13 mouse cellular contexts compared by ENCODE assay signal in the genomic region with DNA sequence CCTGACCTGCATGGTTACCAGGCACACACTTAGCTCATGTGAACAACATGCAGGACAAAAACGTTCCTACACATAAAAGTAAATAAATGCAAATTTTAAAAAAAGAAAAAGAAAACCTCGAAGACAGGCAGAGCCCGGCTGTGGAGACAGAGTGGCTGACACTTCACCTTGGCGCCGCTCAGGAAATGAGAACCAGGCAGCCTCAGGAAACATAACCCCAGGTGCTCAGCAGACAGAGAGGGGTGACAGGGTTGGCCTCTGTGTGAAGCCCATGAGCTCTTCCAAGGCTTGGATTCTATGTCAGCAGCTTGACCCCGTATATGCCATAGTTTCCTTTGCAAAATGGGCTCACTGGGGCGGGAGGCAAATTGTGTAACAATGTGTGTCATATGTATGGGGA.
"Had no signal": no experiment of that assay in that cellular context is flagged by ENCODE, and none has a peak within 500 bp of the region (broad histone marks: within the 10 kb centered on the region; RNA-seq: fewer than 3 reads in every experiment).

No protein-coding gene starts in this region.

- H3K9ac ChIP-seq: kidney, embryonic 15.5 days; limb, embryonic 13.5 days; liver, embryonic 14.5 days; neural tube, embryonic 13.5 days; stomach, embryonic 15.5 days had no signal

- H3K27ac ChIP-seq: kidney, embryonic 15.5 days; left cerebral cortex, adult 2 months; limb, embryonic 13.5 days; liver, embryonic 14.5 days; neural tube, embryonic 13.5 days; stomach, embryonic 15.5 days had no signal

- DNase-seq: kidney, postnatal 25 days; lung, adult 18-20 months; retina, postnatal 1 day; thymus, postnatal 36 days had no signal

- H3K4me2 ChIP-seq: kidney, embryonic 15.5 days; limb, embryonic 13.5 days; midbrain, embryonic 11.5 days; neural tube, embryonic 13.5 days; stomach, embryonic 15.5 days had no signal

- H3K27me3 ChIP-seq: limb, embryonic 13.5 days; stomach, embryonic 15.5 days had no signal

- ATAC-seq: intestine, postnatal 0 days; midbrain, embryonic 16.5 days had no signal

- H3K9me3 ChIP-seq: kidney, embryonic 15.5 days; limb, embryonic 13.5 days; neural tube, embryonic 13.5 days; stomach, embryonic 15.5 days had no signal

- H3K4me3 ChIP-seq: kidney, embryonic 15.5 days; left cerebral cortex, adult 2 months; limb, embryonic 13.5 days; neural tube, embryonic 13.5 days; stomach, embryonic 15.5 days had no signal

- H3K36me3 ChIP-seq: kidney, embryonic 15.5 days; limb, embryonic 13.5 days; neural tube, embryonic 13.5 days; stomach, embryonic 15.5 days had no signal
